Mouse (Mus musculus) stomach, embryonic 16.5 days (tissue): Measurements from ENCODE around the gene Gnmt. TPM values are rescaled to one million over a fixed set of nuclear protein-coding genes. Genes with fewer than 3 reads are reported as not detected.

Experiments used
- ATAC-seq: fragments of 200-750 bp; cut with Nextera tagmentation; 2 replicates; pipeline ENCODE4 v1.8.0; 2017; ENCODE audit warnings: moderate number of reproducible peaks, moderate TSS enrichment; ENCODE audit not compliant: insufficient read depth, low FRiP score
- H3K27ac ChIP-seq: fragments of 300-500 bp; sonication (generic); 2 replicates; pipeline ENCODE4 v1.5.1; 2014; ENCODE audit warnings: low read length
- H3K27me3 ChIP-seq: fragments of 300-500 bp; sonication (generic); 2 replicates; pipeline ENCODE4 v1.6.1; 2014; ENCODE audit warnings: low read length, control low read depth, mixed read lengths; ENCODE audit not compliant: control insufficient read depth, insufficient read depth
- H3K36me3 ChIP-seq: fragments of 300-500 bp; sonication (generic); 2 replicates; pipeline ENCODE4 v1.6.1; 2014; ENCODE audit warnings: low read length; ENCODE audit not compliant: control insufficient read depth, insufficient read depth
- H3K4me1 ChIP-seq: fragments of 300-500 bp; sonication (generic); 2 replicates; pipeline ENCODE4 v1.6.1; 2014; ENCODE audit warnings: low read length, control low read depth, mixed read lengths; ENCODE audit not compliant: control insufficient read depth, insufficient read depth
- H3K4me2 ChIP-seq: fragments of 300-500 bp; sonication (generic); 2 replicates; pipeline ENCODE4 v1.6.1; 2014; ENCODE audit warnings: low read depth, low read length, mixed read lengths
- H3K4me3 ChIP-seq: fragments of 300-500 bp; sonication (generic); replicated peaks from 2 replicates; pipeline ENCODE4 v1.5.1; 2014; ENCODE audit warnings: mild to moderate bottlenecking, low read length
- H3K9ac ChIP-seq: fragments of 300-500 bp; sonication (generic); 2 replicates; pipeline ENCODE4 v1.6.1; 2014; ENCODE audit warnings: low read length
- H3K9me3 ChIP-seq: fragments of 300-500 bp; sonication (generic); replicated peaks from 2 replicates; pipeline ENCODE4 v1.6.1; 2016; ENCODE audit warnings: low read length, control low read depth; ENCODE audit not compliant: control insufficient read depth
- WGBS: fragments of 180-500 bp; shearing (Covaris S2); extraction: QIAGEN DNeasy Blood & Tissue Kit; methylation state at CpG from one replicate; pipeline ENCODE4 v1.1.7; 2014; 5-methylcytosine and 5-hydroxymethylcytosine counted together
- polyA plus RNA-seq: library from polyadenylated mRNA; unstranded; fragments of >200 nt; fragmentation: Nextera tagmentation; extraction: Ambion mirVana; gene quantifications from 2 replicates; pipeline ENCODE4 v1.2.1, GENCODE M21; 2015

Gene Gnmt
- polyA plus RNA-seq, 1 experiment from 2014 or later: 17.1 TPM

GRCm38 (mm10) chr17:46685913-46686312, 43.1 kb downstream of the Gnmt start:
- no peak overlapping the region for H3K4me3 ChIP-seq
- no peaks in the 10 kb centered on the region for H3K9me3 ChIP-seq
- H3K27ac ChIP-seq: no peak overlapping the region
- peaks cover 14% of the 10 kb centered on the region for H3K36me3 ChIP-seq
- H3K4me2 ChIP-seq: no peak overlapping the region
- H3K4me1 ChIP-seq: peaks cover 8% of the 10 kb centered on the region
- no peaks in the 10 kb centered on the region for H3K27me3 ChIP-seq
- no peak for ATAC-seq
- H3K9ac ChIP-seq: no peak overlapping the region
- 92% methylated on average over 6 of the region's 6 CpGs for WGBS

- H3K9ac ChIP-seq: no peak overlapping the region
- no peaks in the 10 kb centered on the region for H3K27me3 ChIP-seq
- no peak overlapping the region for H3K4me2 ChIP-seq
- peak overlapping the region; percentile 7; the same call in 1 of the 2 replicates for H3K27ac ChIP-seq
- H3K9me3 ChIP-seq: no peaks in the 10 kb centered on the region
- ATAC-seq: no peak
- H3K4me1 ChIP-seq: peaks cover 18% of the 10 kb centered on the region
- H3K4me3 ChIP-seq: no peak overlapping the region
- H3K36me3 ChIP-seq: peaks cover 14% of the 10 kb centered on the region
- WGBS: 75% methylated on average over 16 of the region's 16 CpGs
These were observed 46.1 kb downstream of the Gnmt start for GRCm38 (mm10) chr17:46682654-46683389.

- H3K36me3 ChIP-seq: peaks cover 17% of the 10 kb centered on the region
- H3K9me3 ChIP-seq: no peaks in the 10 kb centered on the region
- no peak for ATAC-seq
- peak overlapping the region; percentile 71 for H3K27ac ChIP-seq
- WGBS: 18% methylated on average over 12 of the region's 12 CpGs
- peak overlapping the region; percentile 77 for H3K4me2 ChIP-seq
- H3K4me1 ChIP-seq: peaks cover 18% of the 10 kb centered on the region
- H3K9ac ChIP-seq: peak overlapping the region; percentile 77
- peak overlapping the region; percentile 69 for H3K4me3 ChIP-seq
- no peaks in the 10 kb centered on the region for H3K27me3 ChIP-seq
These were observed 47.4 kb downstream of the Gnmt start for GRCm38 (mm10) chr17:46681466-46682118.

DNA sequence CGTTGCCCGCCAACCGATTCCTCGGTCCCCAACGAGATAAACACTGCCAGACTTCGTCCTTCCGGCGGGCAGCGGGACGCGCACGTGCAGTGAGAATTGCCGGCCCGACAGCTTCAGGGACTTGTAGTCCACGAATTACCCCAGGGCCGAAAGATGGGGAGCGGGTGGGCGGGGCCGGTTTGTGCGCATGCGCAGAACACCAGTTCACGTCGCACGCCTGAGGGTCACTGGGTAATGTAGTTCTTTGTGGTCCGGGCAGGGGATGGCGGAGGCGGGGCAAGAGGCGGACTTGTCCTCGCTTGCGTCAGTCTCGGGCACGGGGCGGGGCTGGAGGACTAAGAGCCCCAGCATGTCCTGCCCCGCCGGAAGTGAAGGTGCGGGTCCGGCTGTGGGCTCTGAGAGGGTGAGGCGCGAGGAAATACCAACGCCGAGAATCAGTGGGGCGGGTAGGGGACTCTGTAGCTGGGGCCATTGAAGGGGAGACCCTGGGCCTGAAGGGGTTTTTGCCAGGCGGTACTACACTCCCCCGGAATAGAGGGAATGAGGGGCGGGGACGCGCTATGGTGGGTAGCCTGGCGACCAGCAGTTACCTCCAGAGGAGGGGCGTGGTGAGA, 48.1 kb downstream of the Gnmt start, which contains the start of gene Klhdc3:
Klhdc3 (minus strand) TSS at position 155 of the 614 bp plus-strand sequence.
- under 1% methylated on average over 49 of the region's 49 CpGs for WGBS
- peak; percentile 98 for ATAC-seq
- Histone ChIP-seq H3K27me3 (no peaks in the 10 kb centered on the region), H3K27ac (peak within 1 kb of the TSS; percentile 88), H3K4me2 (peak within 1 kb of the TSS; percentile 77), H3K4me1 (peaks cover 18% of the 10 kb centered on the region), H3K36me3 (peaks cover 22% of the 10 kb centered on the region), H3K9me3 (no peaks in the 10 kb centered on the region), H3K9ac (peak within 1 kb of the TSS; percentile 77), H3K4me3 (peak within 1 kb of the TSS; percentile 69)

DNA sequence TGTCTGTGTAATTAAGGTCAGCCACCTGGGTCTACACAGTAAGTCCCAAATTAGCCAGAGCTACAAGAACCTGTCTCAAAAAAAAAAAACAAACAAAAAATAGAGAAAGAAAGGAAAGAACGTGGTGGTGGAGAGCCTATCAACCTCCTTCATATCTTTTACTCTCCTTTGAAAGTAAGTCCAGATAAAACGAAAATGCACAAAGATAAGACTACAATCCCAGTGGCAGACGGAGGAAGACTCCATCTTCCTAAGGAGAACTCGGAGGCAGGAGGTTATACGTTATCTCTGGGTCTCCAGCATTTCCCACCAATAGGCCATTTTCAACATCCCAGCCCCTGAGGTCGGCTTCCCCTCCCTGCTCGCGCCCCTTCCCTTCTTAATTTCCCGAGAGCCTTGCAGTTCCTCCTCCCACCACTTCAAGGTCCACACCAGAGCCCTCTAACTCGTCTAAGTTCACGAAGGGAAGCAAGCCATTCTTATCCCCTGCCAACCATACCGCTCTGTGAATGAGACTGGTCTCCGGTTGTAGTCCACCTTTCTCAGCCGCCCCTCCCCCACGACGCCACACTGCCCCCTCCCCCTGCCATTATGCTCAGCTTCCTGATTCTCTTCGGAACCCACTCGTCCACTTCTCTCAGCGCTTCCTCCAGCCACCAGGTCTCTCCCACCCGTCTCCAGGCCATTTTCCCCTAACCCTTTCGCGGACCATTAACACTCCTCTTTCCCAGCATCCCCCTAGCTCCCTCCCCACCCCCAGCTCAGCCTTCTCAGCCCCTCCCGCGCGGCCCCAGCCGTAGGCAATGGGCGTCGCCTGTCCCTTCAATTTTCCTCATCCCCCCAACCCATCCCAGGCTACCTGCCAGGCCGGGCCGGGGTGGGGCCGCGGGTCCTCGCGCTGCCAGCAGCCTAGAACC, 48.9 kb downstream of the Gnmt start:
- H3K4me2 ChIP-seq: peak overlapping the region; percentile 63
- ATAC-seq: no peak
- no peaks in the 10 kb centered on the region for H3K27me3 ChIP-seq
- H3K9ac ChIP-seq: peak overlapping the region; percentile 72
- WGBS: under 1% methylated on average over 34 of the region's 34 CpGs
- H3K9me3 ChIP-seq: no peaks in the 10 kb centered on the region
- H3K4me3 ChIP-seq: peak overlapping the region; percentile 69
- H3K36me3 ChIP-seq: peaks cover 24% of the 10 kb centered on the region
- H3K4me1 ChIP-seq: peaks cover 18% of the 10 kb centered on the region
- H3K27ac ChIP-seq: peak overlapping the region; percentile 88

GRCm38 (mm10) chr17:46678911-46679310, 50.1 kb downstream of the Gnmt start:
- H3K4me3 ChIP-seq: peak overlapping the region; percentile 69
- WGBS: 31% methylated on average over 9 of the region's 9 CpGs

DNA sequence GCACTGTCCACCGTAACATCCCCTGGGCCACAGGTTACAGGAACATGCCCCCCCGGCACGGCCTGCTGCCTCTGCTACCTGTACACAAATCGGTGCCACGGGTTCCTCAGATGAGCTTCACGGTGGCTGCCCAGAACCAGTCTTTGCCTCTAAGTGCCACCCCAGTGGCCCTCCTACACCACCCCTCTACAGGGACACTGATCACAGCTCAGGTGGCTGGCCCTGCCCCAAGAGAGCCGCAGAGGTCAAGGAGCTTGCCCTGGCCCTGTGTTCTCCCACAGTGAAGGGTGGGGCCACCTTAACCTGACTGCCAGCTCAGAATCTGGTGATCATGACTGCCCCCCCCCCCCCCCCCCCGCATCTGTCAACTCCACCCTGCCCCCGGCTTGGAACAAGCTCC, 50.6 kb downstream of the Gnmt start, which contains the start of gene Mea1:
Mea1 (plus strand) TSS at position 378 of the 400 bp plus-strand sequence.
- H3K27ac ChIP-seq: peak within 1 kb of the TSS; percentile 88; the same call in 1 of the 2 replicates
- WGBS: 77% methylated on average over 8 of the region's 9 CpGs
- peaks cover 15% of the 10 kb centered on the region; the same call in 1 of the 2 replicates for H3K36me3 ChIP-seq
- peak within 1 kb of the TSS; percentile 63 for H3K4me2 ChIP-seq
- ATAC-seq: no peak
- H3K4me3 ChIP-seq: peak within 1 kb of the TSS; percentile 69
- no peaks in the 10 kb centered on the region for H3K27me3 ChIP-seq
- no peaks in the 10 kb centered on the region for H3K9me3 ChIP-seq
- peaks cover 27% of the 10 kb centered on the region for H3K4me1 ChIP-seq
- H3K9ac ChIP-seq: peak within 1 kb of the TSS; percentile 72

More at GRCm38 (mm10) chr17:46678911-46679310, 50.1 kb downstream of the Gnmt start:
- Histone ChIP-seq H3K36me3 (peaks cover 15% of the 10 kb centered on the region; the same call in 1 of the 2 replicates), H3K9ac (peak overlapping the region; percentile 72), H3K27ac (peak overlapping the region; percentile 88; the same call in 1 of the 2 replicates), H3K9me3 (no peaks in the 10 kb centered on the region), H3K27me3 (no peaks in the 10 kb centered on the region), H3K4me2 (peak overlapping the region; percentile 63), H3K4me1 (peaks cover 25% of the 10 kb centered on the region)
- ATAC-seq: no peak
